Mouse (Mus musculus) myocyte (in vitro differentiated cells): Measurements from ENCODE around the gene Nps.

Experiments
- TCF12 ChIP-seq: IDR thresholded peaks from one replicate; pipeline ENCODE4 v1.6.1; 2011; ENCODE audit warnings: mild to moderate bottlenecking, control low read depth; ENCODE audit not compliant: poor library complexity, insufficient read depth, severe bottlenecking
- USF1 ChIP-seq: IDR thresholded peaks from one replicate; pipeline ENCODE4 v1.6.1; 2011; ENCODE audit warnings: low read depth, mild to moderate bottlenecking, control low read depth, moderate library complexity

- no peak for TF ChIP-seq USF1
- no peak for TF ChIP-seq TCF12
These were observed 12.5 kb downstream of the Nps start for GRCm38 (mm10) chr7:135271011-135271410.
